Mouse (Mus musculus): ENCODE measurements around the gene Jhy. TPM values are rescaled to one million over a fixed set of nuclear protein-coding genes. Genes with fewer than 3 reads are reported as not detected.

The Jhy gene
- total and polyA plus RNA-seq, 2 experiments from 2014 or later, result not detected

- DNase-seq (ENCODE audit: low spot score), result no peak
- H3K9me3 ChIP-seq (replicated peaks; ENCODE audit: control insufficient read depth, low read length), result no peaks in the 10 kb centered on the region
- WGBS, result 6% methylated on average over 5 of the region's 5 CpGs
- no peak overlapping the region for H3K4me2 ChIP-seq (ENCODE audit: low read depth, low read length)
- no peaks in the 10 kb centered on the region for H3K36me3 ChIP-seq (replicated peaks; ENCODE audit: control insufficient read depth, insufficient read depth, low read length)
- H3K9ac ChIP-seq (replicated peaks; ENCODE audit: low read depth, low read length), result no peak overlapping the region
- TF ChIP-seq EP300 (IDR thresholded peaks at IDR 0.05; ENCODE audit: low read depth) (no peak), CTCF (IDR thresholded peaks at IDR 0.05; ENCODE audit: low read depth) (no peak)
- peaks cover 100% of the 10 kb centered on the region for H3K27me3 ChIP-seq (ENCODE audit: control insufficient read depth, insufficient read depth, low read length)
- no peak for ATAC-seq (ENCODE audit: insufficient read depth, low read depth)
- no peak overlapping the region for H3K4me3 ChIP-seq (ENCODE audit: low read depth, low read length)
- H3K27ac ChIP-seq (ENCODE audit: low read depth), result no peak overlapping the region
- no peaks in the 10 kb centered on the region for H3K4me1 ChIP-seq (ENCODE audit: control insufficient read depth, insufficient read depth)
These were observed 87.2 kb downstream of the Jhy start for GRCm38 (mm10) chr9:40876693-40877092.

GRCm38 (mm10) chr9:40876164-40876563, 87.8 kb downstream of the Jhy start:
- H3K27ac ChIP-seq (ENCODE audit: low read depth), result no peak overlapping the region
- 2% methylated on average over 29 of the region's 29 CpGs for WGBS

GRCm38 (mm10) chr9:40875431-40875830, 88.5 kb downstream of the Jhy start:
- Histone ChIP-seq H3K36me3 (replicated peaks; ENCODE audit: control insufficient read depth, insufficient read depth, low read length) (no peaks in the 10 kb centered on the region), H3K27ac (ENCODE audit: low read depth) (no peak overlapping the region), H3K4me1 (ENCODE audit: control insufficient read depth, insufficient read depth) (no peaks in the 10 kb centered on the region), H3K9ac (replicated peaks; ENCODE audit: low read depth, low read length) (no peak overlapping the region), H3K9me3 (replicated peaks; ENCODE audit: control insufficient read depth, low read length) (no peaks in the 10 kb centered on the region), H3K4me3 (ENCODE audit: low read depth, low read length) (no peak overlapping the region), H3K27me3 (ENCODE audit: control insufficient read depth, insufficient read depth, low read length) (peaks cover 98% of the 10 kb centered on the region), H3K4me2 (ENCODE audit: low read depth, low read length) (no peak overlapping the region)
- TF ChIP-seq CTCF (IDR thresholded peaks at IDR 0.05; ENCODE audit: low read depth) (no peak), EP300 (IDR thresholded peaks at IDR 0.05; ENCODE audit: low read depth) (no peak)
- ATAC-seq (ENCODE audit: insufficient read depth, low read depth), result no peak
- WGBS, result 4% methylated on average over 17 of the region's 17 CpGs
- DNase-seq (ENCODE audit: low spot score), result no peak

More at GRCm38 (mm10) chr9:40876164-40876563, 87.8 kb downstream of the Jhy start:
- H3K9ac ChIP-seq (replicated peaks; ENCODE audit: low read depth, low read length), result no peak overlapping the region
- H3K36me3 ChIP-seq (replicated peaks; ENCODE audit: control insufficient read depth, insufficient read depth, low read length), result no peaks in the 10 kb centered on the region
- H3K27me3 ChIP-seq (ENCODE audit: control insufficient read depth, insufficient read depth, low read length), result peaks cover 100% of the 10 kb centered on the region
- ATAC-seq (ENCODE audit: insufficient read depth, low read depth), result no peak
- no peak for TF ChIP-seq EP300 (IDR thresholded peaks at IDR 0.05; ENCODE audit: low read depth)
- no peak for TF ChIP-seq CTCF (IDR thresholded peaks at IDR 0.05; ENCODE audit: low read depth)
- DNase-seq (ENCODE audit: low spot score), result no peak
- H3K9me3 ChIP-seq (replicated peaks; ENCODE audit: control insufficient read depth, low read length), result no peaks in the 10 kb centered on the region
- no peak overlapping the region for H3K4me3 ChIP-seq (ENCODE audit: low read depth, low read length)
- no peak overlapping the region for H3K4me2 ChIP-seq (ENCODE audit: low read depth, low read length)
- no peaks in the 10 kb centered on the region for H3K4me1 ChIP-seq (ENCODE audit: control insufficient read depth, insufficient read depth)

GRCm38 (mm10) chr9:40874961-40875360, 89.0 kb downstream of the Jhy start:
- Histone ChIP-seq H3K4me1 (ENCODE audit: control insufficient read depth, insufficient read depth) (no peaks in the 10 kb centered on the region), H3K27me3 (ENCODE audit: control insufficient read depth, insufficient read depth, low read length) (peaks cover 98% of the 10 kb centered on the region), H3K9me3 (replicated peaks; ENCODE audit: control insufficient read depth, low read length) (no peaks in the 10 kb centered on the region), H3K4me2 (ENCODE audit: low read depth, low read length) (no peak overlapping the region), H3K36me3 (replicated peaks; ENCODE audit: control insufficient read depth, insufficient read depth, low read length) (no peaks in the 10 kb centered on the region), H3K4me3 (ENCODE audit: low read depth, low read length) (no peak overlapping the region), H3K9ac (replicated peaks; ENCODE audit: low read depth, low read length) (no peak overlapping the region), H3K27ac (ENCODE audit: low read depth) (no peak overlapping the region)
- DNase-seq (ENCODE audit: low spot score) (no peak), ATAC-seq (ENCODE audit: insufficient read depth, low read depth) (no peak)
- 5% methylated on average over 4 of the region's 4 CpGs for WGBS
- TF ChIP-seq EP300 (IDR thresholded peaks at IDR 0.05; ENCODE audit: low read depth), result no peak
- no peak for TF ChIP-seq CTCF (IDR thresholded peaks at IDR 0.05; ENCODE audit: low read depth)

- H3K36me3 ChIP-seq (replicated peaks; ENCODE audit: control insufficient read depth, insufficient read depth, low read length), result no peaks in the 10 kb centered on the region
- peak within 1 kb of the TSS; percentile 42 for H3K4me2 ChIP-seq (ENCODE audit: low read depth, low read length)
- DNase-seq (ENCODE audit: low spot score), result peak; percentile 71
- no peaks in the 10 kb centered on the region for H3K4me1 ChIP-seq (ENCODE audit: control insufficient read depth, insufficient read depth)
- TF ChIP-seq EP300 (IDR thresholded peaks at IDR 0.05; ENCODE audit: low read depth), result no peak
- TF ChIP-seq CTCF (IDR thresholded peaks at IDR 0.05; ENCODE audit: low read depth), result no peak
- no peak within 1 kb of the TSS for H3K9ac ChIP-seq (replicated peaks; ENCODE audit: low read depth, low read length)
- H3K27ac ChIP-seq (ENCODE audit: low read depth), result no peak within 1 kb of the TSS
- peak; percentile 66 for ATAC-seq (ENCODE audit: insufficient read depth, low read depth)
- WGBS, result 4% methylated on average over 32 of the region's 32 CpGs
- peak within 1 kb of the TSS; percentile 27 for H3K4me3 ChIP-seq (ENCODE audit: low read depth, low read length)
- no peaks in the 10 kb centered on the region for H3K9me3 ChIP-seq (replicated peaks; ENCODE audit: control insufficient read depth, low read length)
- peaks cover 94% of the 10 kb centered on the region for H3K27me3 ChIP-seq (ENCODE audit: control insufficient read depth, insufficient read depth, low read length)
These were observed 90.1 kb downstream of the Jhy start, which contains the start of gene Bsx for GRCm38 (mm10) chr9:40873556-40874470. Gene Bsx, plus strand, starts transcription at chr9:40874127.

All from heart, postnatal 0 days (tissue).